Mouse (Mus musculus) myocyte (in vitro differentiated cells): ENCODE measurements at regions not wholly inside any gene's neighbourhood (a gene's known extent, or its start where the extent isn't known, plus 50 kb on each side); places are given as distances from the start of the nearest gene placed in this dataset.

Experiments
- H3K27me3 ChIP-seq: one replicate; pipeline ENCODE4 v1.6.1; 2011; ENCODE audit not compliant: control insufficient read depth, insufficient read depth, insufficient read length
- H3K36me3 ChIP-seq: one replicate; pipeline ENCODE4 v1.6.1; 2011; ENCODE audit not compliant: control insufficient read depth, insufficient read depth
- H3K4me2 ChIP-seq: one replicate; pipeline ENCODE4 v1.6.1; 2011; ENCODE audit warnings: low read depth, control low read depth
- H3K4me3 ChIP-seq: one replicate; pipeline ENCODE4 v1.5.1; 2011; ENCODE audit warnings: mild to moderate bottlenecking, control low read depth, moderate library complexity
- H3K79me2 ChIP-seq: one replicate; pipeline ENCODE4 v1.6.1; 2011; ENCODE audit not compliant: control insufficient read depth, insufficient read depth
- H3ac ChIP-seq: one replicate; pipeline ENCODE4 v1.6.1; 2011; ENCODE audit not compliant: control insufficient read depth, insufficient read length
- CEBPB ChIP-seq: IDR thresholded peaks from 2 replicates; pipeline ENCODE4 v1.6.1; 2011; ENCODE audit warnings: mild to moderate bottlenecking, moderate library complexity; ENCODE audit not compliant: poor library complexity, insufficient read depth, severe bottlenecking
- E2F4 ChIP-seq: IDR thresholded peaks from one replicate; pipeline ENCODE4 v1.6.1; 2011; ENCODE audit warnings: mild to moderate bottlenecking, control low read depth, moderate library complexity; ENCODE audit not compliant: insufficient read depth
- MAX ChIP-seq: IDR thresholded peaks from one replicate; pipeline ENCODE4 v1.6.1; 2011; ENCODE audit warnings: low read depth, mild to moderate bottlenecking, control low read depth
- MYOD1 ChIP-seq, 3 experiments: IDR thresholded peaks; one replicate each; pipeline ENCODE4 v1.6.1; 2011; ENCODE audit warnings: control low read depth in 2 of 3, low read depth in 2 of 3, mild to moderate bottlenecking in 2 of 3, moderate library complexity in 1 of 3; ENCODE audit not compliant: insufficient read length in 2 of 3, control insufficient read depth in 1 of 3
- MYOG ChIP-seq, 3 experiments: IDR thresholded peaks; one replicate each; pipeline ENCODE4 v1.6.1; 2011; ENCODE audit warnings: control low read depth in 2 of 3, low read depth in 2 of 3, mild to moderate bottlenecking in 2 of 3; ENCODE audit not compliant: insufficient read length in 2 of 3, control insufficient read depth in 1 of 3, insufficient read depth in 1 of 3
- POLR2A ChIP-seq: IDR thresholded peaks from one replicate; pipeline ENCODE4 v1.6.1; 2011; ENCODE audit warnings: low read depth, mild to moderate bottlenecking, control low read depth, moderate library complexity; ENCODE audit not compliant: insufficient read length
- POLR2AphosphoS2 ChIP-seq: IDR thresholded peaks from one replicate; pipeline ENCODE4 v1.6.1; 2011; ENCODE audit warnings: low read depth, control low read depth; ENCODE audit not compliant: insufficient read length
- REST ChIP-seq: IDR thresholded peaks from one replicate; pipeline ENCODE4 v1.6.1; 2011; ENCODE audit warnings: mild to moderate bottlenecking, control low read depth, moderate library complexity; ENCODE audit not compliant: insufficient read depth, insufficient read length
- SRF ChIP-seq: IDR thresholded peaks from one replicate; pipeline ENCODE4 v1.6.1; 2011; ENCODE audit warnings: low read depth; ENCODE audit not compliant: control insufficient read depth, insufficient read length
- TCF12 ChIP-seq: IDR thresholded peaks from one replicate; pipeline ENCODE4 v1.6.1; 2011; ENCODE audit warnings: mild to moderate bottlenecking, control low read depth; ENCODE audit not compliant: poor library complexity, insufficient read depth, severe bottlenecking
- TCF3 ChIP-seq: IDR thresholded peaks from one replicate; pipeline ENCODE4 v1.6.1; 2011; ENCODE audit warnings: low read depth, control low read depth; ENCODE audit not compliant: insufficient read length
- USF1 ChIP-seq: IDR thresholded peaks from one replicate; pipeline ENCODE4 v1.6.1; 2011; ENCODE audit warnings: low read depth, mild to moderate bottlenecking, control low read depth, moderate library complexity

GRCm38 (mm10) chr5:118353061-118353460 is 108.0 kb downstream of the 2410131K14Rik start:
- H3K79me2 ChIP-seq, result no peaks in the 10 kb centered on the region
- no peak overlapping the region for H3K4me3 ChIP-seq
- no peaks in the 10 kb centered on the region for H3K36me3 ChIP-seq
- H3K27me3 ChIP-seq, result no peaks in the 10 kb centered on the region
- no peak overlapping the region for H3K4me2 ChIP-seq
- TF ChIP-seq TCF12 (no peak), USF1 (no peak), CEBPB (no peak), REST (no peak), MAX (no peak), MYOD1 (IDR thresholded peaks at IDR 0.05; ENCODE audit: control insufficient read depth in 1 of 3, insufficient read length in 2 of 3, low read depth in 2 of 3) (no peak), TCF3 (no peak), MYOG (IDR thresholded peaks at IDR 0.05; ENCODE audit: control insufficient read depth in 1 of 3, insufficient read depth in 1 of 3, insufficient read length in 2 of 3, low read depth in 2 of 3) (no peak), POLR2A (no peak), POLR2AphosphoS2 (no peak), E2F4 (no peak)
- H3ac ChIP-seq, result no peak overlapping the region

DNA sequence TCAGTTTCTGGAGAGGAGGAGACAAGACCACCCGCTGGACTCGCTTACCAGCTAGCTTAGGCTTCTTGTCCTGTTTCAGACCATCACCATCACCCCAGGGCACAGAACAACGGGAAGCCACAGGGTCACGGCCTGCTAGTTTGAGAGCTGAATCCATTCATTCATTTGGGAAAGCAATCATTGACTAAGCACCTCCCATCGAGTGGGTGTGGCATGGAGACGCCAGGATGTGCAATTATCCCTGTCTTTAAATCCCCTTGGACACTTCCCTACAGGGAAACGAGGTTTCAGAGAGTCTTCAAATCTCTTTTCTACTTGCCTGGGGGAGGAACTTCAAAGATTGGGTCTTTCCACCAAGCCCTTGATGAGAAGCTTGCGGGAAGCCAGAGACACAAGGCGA is 108.7 kb downstream of the 2410131K14Rik start:
- Histone ChIP-seq H3K4me2 (peak overlapping the region; percentile 30), H3K36me3 (no peaks in the 10 kb centered on the region), H3K79me2 (no peaks in the 10 kb centered on the region), H3K27me3 (no peaks in the 10 kb centered on the region), H3ac (no peak overlapping the region), H3K4me3 (no peak overlapping the region)
- TF ChIP-seq TCF12 (no peak), MYOD1 (IDR thresholded peaks at IDR 0.05; ENCODE audit: control insufficient read depth in 1 of 3, insufficient read length in 2 of 3, low read depth in 2 of 3) (no peak), POLR2A (no peak), TCF3 (no peak)

DNA sequence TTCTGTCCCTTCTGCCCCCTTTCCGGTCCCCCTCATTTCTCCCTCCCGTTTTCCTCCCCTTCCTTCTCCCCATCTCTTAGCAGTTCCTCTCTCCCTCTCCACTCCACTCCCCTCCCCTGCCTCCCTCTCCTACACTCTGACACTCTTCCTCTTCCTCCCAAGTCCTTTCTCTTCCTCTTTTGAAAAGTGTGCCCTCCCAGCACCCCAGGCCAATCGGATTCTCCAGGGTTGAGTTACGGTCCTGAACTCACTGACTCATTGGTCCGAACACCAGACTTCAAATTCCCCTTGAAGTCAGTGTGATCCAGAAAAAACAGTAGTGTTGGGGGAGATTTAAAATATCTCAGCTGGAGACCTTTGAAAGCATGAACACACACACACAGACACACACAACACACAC is 109.1 kb downstream of the 2410131K14Rik start:
- Histone ChIP-seq H3K79me2 (no peaks in the 10 kb centered on the region), H3K4me3 (no peak overlapping the region), H3ac (no peak overlapping the region), H3K36me3 (no peaks in the 10 kb centered on the region), H3K4me2 (peak overlapping the region; percentile 30), H3K27me3 (no peaks in the 10 kb centered on the region)
- no peak for TF ChIP-seq USF1
- TF ChIP-seq MYOG (IDR thresholded peaks at IDR 0.05; ENCODE audit: control insufficient read depth in 1 of 3, insufficient read depth in 1 of 3, insufficient read length in 2 of 3, low read depth in 2 of 3), result no peak
- no peak for TF ChIP-seq TCF3

GRCm38 (mm10) chr5:118354871-118355270 is 109.8 kb downstream of the 2410131K14Rik start:
- no peak overlapping the region for H3ac ChIP-seq
- H3K27me3 ChIP-seq, result no peaks in the 10 kb centered on the region
- no peaks in the 10 kb centered on the region for H3K79me2 ChIP-seq
- H3K4me2 ChIP-seq, result no peak overlapping the region
- no peak overlapping the region for H3K4me3 ChIP-seq
- TF ChIP-seq SRF (no peak), MAX (no peak), E2F4 (no peak), REST (no peak), MYOG (IDR thresholded peaks at IDR 0.05; ENCODE audit: control insufficient read depth in 1 of 3, insufficient read depth in 1 of 3, insufficient read length in 2 of 3, low read depth in 2 of 3) (no peak), MYOD1 (IDR thresholded peaks at IDR 0.05; ENCODE audit: control insufficient read depth in 1 of 3, insufficient read length in 2 of 3, low read depth in 2 of 3) (no peak), CEBPB (no peak), USF1 (no peak), POLR2A (no peak), POLR2AphosphoS2 (no peak), TCF3 (no peak), TCF12 (no peak)
- H3K36me3 ChIP-seq, result no peaks in the 10 kb centered on the region

GRCm38 (mm10) chr5:118355287-118355686 is 110.3 kb downstream of the 2410131K14Rik start:
- Histone ChIP-seq H3K4me2 (no peak overlapping the region), H3K36me3 (no peaks in the 10 kb centered on the region), H3ac (no peak overlapping the region), H3K27me3 (no peaks in the 10 kb centered on the region), H3K79me2 (no peaks in the 10 kb centered on the region), H3K4me3 (no peak overlapping the region)
- TF ChIP-seq TCF12 (no peak), TCF3 (no peak), MYOD1 (IDR thresholded peaks at IDR 0.05; ENCODE audit: control insufficient read depth in 1 of 3, insufficient read length in 2 of 3, low read depth in 2 of 3) (no peak), SRF (no peak), MYOG (IDR thresholded peaks at IDR 0.05; ENCODE audit: control insufficient read depth in 1 of 3, insufficient read depth in 1 of 3, insufficient read length in 2 of 3, low read depth in 2 of 3) (no peak)
